Mouse (Mus musculus) lung, postnatal 0 days (tissue): ENCODE measurements at regions not wholly inside any gene's neighbourhood (a gene's known extent, or its start where the extent isn't known, plus 50 kb on each side); places are given as distances from the start of the nearest gene placed in this dataset.

Experiments
- CTCF ChIP-seq: IDR thresholded peaks from 2 replicates; pipeline ENCODE4 v1.5.1; 2016; ENCODE audit warnings: antibody characterized with exemption, mild to moderate bottlenecking
- EP300 ChIP-seq: IDR thresholded peaks from 2 replicates; pipeline ENCODE4 v1.6.1; 2016; ENCODE audit warnings: antibody characterized with exemption, mild to moderate bottlenecking, control low read depth

DNA sequence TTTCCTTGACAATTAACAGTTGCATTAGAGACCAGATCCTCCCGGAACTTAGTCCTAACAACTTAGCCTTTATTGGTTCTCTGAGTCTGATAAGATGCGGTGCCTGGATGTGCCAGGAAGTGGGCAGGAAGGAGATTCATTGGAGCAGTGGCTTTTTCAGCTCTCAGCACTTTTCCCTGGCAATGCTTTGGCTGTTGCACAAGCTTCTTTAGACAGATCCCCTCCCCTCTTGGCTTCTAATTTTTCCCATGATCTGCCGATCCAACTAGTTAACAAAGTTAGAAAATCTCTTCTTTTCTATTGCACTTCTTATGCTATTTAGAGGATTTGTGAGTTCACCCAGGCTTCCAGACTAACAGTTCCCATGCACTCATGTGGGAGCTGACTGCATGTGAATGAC is 211.1 kb upstream of the Xrcc4 start:
- TF ChIP-seq EP300 (no peak), CTCF (no peak)
